Mouse (Mus musculus) frontal cortex, postnatal 36 days (tissue): Measurements from ENCODE around the gene Als2cr12.
"Not testable (repeated sequence)": the region's sequence is repeated elsewhere in the genome, so short reads cannot be mapped to it uniquely, and the experiment has no call there.

Experiments
- DNase-seq, 2 experiments: peaks; one replicate each; pipeline ENCODE4 v3.0.0; 2022; ENCODE audit warnings: low spot score in 2 of 2

The Als2cr12 gene

DNA sequence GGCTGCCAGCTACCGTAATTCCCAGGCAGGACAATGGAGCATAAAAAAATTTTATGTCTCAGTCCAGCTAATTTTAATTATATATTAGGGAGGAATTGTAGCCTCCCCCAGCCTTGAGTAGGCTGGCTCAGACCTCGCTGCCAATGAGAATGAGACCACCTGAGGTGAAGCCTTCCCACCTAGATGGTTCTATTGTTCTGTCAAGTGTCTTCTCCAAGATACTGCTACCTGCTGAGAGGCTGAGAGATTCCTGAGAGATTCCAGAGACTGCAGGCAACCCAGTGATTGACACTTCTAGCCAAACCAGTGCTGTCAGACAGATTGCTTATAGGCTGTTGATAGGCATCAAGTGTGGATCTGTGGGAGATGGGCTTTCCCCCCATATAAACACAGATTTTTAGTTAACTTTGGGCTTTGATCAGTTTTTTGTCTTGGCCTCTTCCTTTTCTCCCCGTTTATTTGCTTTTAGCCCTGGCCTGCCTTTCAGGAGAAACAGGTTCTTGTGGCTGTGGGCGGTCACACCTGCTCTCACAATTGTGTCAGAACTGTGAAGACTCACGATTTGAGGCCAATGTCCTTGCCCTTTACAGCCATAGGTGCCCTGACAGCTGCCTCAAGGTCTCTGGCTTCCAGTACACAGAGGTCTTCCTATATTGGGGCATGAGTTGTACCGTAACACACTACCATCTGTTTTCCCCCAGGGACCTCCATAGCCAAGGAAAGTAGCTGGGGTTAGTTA, 5.6 kb downstream of the Als2cr12 start:
- no peak for DNase-seq

DNA sequence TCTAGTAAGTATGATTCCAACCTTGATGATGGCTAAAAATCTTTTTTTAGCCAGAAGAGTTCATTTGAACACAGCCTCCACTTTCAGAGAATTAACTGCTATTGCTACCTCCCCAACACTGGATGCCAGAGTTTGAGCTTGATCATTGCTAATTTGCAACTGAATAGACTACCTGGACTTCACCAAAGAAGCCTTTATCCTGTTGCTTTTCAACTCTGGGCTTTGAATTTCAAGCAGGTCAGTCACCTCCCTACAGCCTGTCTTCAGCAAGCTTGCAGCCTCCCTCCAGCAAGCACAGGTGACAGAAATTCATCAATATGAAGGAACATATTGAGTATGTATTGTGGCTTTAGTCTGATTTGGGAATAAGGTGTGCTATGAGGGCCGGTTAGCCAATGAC, 6.4 kb downstream of the Als2cr12 start:
- DNase-seq = no peak

DNA sequence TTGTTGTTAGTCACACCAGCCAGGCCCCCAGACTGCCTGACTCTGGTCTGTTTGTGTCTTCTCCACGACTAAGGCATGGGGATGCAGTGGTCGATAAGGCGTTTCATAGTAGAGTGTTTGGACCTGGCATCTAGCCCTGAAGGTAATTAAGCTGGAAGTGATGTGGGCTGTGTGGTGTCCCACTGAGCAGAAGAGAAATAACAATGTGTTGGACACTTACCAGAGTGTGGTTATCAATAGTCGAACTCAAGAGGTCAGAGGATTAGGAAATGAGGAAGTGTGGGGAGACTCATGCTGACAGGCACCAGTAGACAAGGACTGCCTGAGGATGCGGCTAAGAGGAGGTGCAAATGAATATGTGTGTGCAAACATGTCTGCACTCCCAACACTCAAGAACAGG, 17.4 kb downstream of the Als2cr12 start:
- DNase-seq = not testable (repeated sequence)

DNA sequence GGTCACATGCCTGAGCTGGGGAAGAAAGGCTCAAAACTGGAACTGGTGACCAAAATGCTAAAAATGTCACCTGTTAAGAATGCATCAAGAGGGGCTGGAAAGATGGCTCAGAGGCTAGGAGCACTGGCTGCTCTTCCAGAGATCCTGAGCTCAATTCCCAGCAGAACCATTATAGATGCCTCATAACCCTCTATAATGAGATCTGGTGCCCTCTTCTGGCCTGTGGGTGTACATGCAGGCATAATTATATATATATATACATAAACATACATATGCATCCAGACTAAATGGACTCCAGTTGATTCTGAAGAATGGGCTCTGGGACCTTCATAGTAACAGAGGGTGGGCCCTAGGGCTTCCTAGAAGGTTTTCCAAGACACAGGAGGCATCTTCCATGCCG, 18.2 kb downstream of the Als2cr12 start:
- peak in 1 of 2 experiments; percentile 35 for DNase-seq

DNA sequence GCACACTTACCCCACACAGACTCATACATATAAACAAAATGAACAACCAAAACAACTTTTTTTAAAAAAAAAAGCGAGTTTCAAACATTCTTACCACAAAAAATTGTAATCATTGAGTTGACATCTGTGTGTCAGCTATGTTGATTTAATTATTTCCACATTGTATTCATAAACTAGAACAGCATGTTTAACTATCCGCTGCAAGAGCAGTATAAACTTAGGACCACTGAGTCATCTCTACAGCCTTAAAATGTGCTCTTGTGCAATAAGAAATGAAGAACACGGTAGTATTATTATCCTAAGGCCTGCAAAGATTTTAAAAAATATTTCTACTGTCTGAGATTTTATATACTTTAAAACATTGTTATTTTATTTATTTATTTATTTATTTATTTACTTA, 20.8 kb downstream of the Als2cr12 start:
- DNase-seq = no peak

DNA sequence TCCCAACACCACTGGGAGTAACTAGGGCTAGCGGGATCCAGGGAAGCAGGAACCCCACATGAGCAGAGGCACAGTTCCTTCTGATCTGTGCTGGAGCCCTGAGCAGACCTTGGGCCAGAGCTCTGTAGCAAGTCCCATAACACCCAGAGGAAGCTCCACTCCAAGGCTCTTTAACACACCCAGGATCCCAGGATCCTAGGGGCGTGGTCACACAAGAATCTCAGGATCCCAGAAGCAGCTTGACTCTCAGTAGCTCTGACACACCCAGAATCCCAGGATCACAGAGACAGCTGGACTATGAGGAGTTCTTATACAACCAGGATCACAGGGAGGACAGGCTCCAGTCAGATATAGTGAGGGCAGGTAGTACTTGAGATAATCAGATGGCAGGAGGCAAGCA, 23.7 kb downstream of the Als2cr12 start:
- DNase-seq = no peak

DNA sequence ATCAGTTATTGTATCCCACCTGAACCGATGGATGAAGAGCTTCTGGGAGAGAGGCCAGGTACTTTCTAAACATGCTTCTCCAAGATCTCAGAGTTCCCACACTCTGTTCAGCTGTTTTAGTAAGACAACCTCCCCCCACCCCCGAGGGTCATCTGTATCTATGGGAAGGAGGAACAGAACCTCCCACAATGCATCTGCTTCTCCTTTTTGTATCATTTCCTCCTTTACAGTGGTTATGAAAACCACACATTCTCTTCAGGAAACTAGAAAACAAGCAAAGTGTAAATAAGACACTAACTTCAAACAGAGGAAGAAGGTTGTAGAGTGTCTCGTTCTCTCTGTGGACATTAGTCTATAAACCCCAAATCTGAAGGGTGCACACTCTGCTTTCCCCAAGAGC, 26.2 kb downstream of the Als2cr12 start:
- not testable (repeated sequence) for DNase-seq

DNA sequence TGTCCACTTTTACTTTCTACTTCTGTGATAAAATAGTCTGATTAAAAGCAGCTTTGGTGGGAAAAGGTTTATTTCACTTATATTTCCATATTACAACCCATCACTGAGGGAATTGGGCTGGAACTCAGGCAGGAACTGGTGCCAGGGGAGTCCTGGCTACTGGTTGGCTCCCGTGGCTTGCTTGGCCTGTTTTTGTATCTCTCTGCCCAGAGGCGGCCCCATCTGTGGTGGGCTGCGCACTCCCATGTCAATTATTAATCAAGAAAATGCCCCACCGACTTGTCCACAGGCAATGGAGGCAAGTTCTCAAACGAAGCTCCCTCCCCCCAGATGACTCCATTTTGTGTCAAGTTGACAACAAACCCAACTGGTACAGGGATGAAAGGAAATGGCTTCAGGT, 27.6 kb downstream of the Als2cr12 start:
- DNase-seq = no peak

DNA sequence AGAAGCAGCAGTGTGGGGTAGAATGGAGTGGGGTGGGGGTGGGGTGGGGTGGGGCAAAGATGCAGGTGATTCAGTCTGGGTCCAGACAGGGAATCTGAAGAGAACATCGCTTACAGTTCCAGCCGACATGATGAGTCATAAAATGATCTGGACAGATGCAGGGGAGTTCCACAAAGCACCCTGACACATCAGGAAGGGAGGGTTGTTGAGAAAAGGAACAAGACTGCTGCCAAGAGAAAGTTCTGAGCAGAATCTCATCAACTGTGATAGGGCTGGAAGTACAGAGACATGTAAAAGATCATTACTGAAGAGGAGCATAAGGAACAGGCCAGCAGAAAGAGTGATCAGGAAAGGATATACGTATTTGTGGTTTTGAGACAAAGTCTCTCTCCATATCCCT, 32.4 kb downstream of the Als2cr12 start:
- not testable (repeated sequence) for DNase-seq

DNA sequence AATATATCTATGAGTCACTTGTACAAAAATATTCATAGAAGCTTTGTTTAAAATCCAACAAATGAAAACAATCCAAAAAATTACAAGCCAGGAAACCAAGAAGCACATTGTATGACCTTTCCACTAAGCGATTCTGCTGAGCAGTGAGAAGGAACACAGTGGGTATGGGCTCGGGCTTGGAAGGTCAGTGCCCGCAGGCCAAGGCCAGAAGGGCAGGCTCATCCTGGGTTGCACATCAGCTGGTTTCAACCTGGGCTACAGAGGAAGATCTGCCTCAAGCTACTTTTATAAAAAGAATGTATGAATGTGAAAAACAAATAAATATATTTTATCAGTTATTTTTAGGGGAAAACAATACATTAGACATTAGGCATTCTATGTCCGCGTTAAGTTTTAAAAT, 33.1 kb downstream of the Als2cr12 start:
- not testable (repeated sequence) for DNase-seq

DNA sequence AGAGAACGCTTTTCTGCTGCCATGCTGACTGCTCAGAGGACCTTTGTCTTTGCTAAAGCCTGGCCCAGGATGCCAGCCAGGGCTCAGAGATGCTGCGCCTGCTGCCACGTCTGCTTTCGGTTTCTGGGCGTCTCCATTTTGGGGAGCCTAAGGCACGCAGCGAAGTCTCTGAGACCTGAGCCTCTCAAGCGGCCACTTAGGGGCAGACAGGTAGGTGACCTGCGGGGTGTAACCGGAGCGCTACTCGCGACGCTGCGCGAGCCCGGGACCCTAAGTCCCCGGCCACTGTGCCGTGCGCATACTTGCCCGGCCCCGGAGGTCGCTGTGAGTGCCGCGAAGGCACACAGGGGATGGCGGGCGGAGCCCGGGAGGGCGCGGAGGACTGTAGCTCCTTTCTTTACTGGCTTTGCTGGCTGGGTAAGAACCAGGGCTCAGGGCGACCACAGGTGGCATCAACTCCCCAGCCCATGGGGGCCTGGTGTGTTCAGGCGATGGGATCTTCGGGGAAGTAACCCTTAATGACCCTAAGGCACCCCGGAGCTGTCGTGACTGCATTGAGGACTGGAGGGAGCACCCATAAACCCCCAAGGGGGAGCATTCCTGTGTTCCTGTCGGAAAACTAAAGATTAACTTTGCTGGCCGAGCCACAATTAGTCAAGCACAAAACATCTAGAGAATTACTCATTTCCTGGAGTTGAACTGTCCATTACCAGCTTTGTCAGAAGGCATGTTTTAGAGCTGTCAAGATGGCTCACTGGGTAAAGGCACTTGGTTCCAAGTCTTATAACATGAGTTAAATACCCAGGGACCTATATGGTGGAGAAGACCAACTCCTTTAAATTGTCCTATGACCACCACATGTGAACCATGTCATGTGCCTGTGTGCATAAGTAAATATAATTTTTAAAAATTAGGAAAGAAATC, 43.0 kb downstream of the Als2cr12 start:
- peak; percentile 33 to 47 for DNase-seq

DNA sequence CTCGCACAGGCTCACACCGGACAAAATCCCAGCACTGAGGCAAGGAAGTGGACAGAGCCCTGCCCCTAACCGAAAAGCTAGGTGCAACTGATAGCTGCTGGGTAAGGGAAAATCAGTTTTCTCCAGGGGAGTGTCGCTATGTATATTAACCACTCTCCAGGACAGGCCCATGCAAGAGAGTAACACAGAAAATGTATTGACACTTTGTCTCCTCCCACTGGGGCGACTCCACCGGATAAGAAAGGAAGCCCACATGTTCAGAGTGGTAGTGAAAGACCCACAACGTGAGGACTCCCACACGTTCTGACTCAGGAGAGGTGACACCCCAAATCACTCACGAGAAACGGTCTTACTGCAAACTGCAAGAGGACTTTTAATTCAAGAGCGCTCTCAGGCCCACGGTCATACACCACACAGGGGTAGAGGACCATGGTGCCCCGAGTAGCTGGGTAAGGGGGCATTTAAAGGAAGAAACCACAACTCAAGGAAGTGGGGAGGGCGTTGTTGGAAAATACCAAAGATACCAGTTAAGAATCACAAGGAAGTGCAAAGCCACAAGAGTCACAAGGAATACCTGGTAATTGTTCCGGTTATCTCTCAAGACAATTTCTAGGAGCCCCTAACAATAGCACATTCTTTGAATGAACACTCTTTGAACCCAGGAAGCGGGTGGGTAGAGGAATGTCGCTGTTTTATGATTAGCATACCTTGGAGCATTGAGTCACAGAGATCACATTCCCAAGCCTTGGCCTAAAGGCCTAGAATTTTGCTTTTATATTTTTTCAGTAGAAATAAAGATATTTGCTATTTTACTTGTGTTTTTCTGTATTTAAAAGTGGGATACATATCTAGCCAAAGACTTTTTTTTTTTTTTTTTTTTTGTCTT, 44.0 kb downstream of the Als2cr12 start:
- DNase-seq = not testable (repeated sequence)

DNA sequence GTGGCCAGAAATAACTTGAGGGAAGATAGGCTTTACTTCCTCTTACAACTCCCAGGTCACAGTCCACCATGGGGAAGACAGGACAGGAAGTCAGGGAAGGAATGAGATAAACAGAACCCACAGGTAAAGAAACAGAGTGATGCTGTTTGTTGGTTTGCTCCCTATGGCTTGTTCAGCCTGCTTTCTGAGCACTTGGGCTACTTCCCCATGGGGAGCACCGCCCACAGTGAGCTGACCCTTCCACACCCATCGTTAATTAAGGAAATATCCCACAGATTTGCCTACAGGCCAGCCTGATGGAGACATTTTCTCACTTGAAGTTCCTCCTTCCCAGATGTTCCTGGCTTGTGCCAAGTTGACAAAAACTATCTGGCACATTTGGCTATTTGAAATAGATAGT, 66.9 kb downstream of the Als2cr12 start:
- not testable (repeated sequence) for DNase-seq

DNA sequence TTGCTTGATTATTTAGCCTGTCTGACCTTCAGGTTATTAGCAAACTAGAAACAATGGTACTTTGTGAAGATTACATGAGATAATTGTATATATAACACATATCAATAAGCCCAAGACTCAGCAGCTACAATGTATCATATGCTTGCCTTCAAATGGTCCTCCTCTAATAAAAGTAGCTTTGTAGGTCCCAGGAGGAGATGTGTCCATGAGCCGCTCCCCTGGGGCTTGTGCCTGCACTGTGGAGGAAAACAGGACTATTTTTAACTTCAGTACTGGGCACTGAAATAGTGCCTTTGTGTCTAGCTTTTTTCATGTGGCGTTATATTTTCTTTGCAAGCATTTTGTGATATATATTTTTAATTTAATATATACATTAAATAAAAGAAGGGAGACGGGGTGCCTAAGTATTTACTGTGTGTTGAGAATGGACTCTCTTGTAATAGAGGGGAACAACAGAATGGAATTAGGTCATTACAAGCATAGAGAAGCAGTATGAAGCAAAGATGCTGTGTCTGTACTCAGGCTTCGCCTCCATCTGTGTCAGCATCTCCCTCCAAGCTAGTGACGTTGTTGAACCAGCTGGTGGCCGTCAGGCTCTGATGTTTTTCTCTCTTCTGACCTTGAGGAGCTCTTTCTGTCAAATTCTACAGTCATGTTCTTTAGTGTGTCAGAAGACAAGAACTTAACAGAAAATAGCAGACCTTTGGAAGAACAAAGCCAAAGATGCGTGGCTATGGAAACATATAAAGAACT, 73.6 kb downstream of the Als2cr12 start:
- DNase-seq = peak; percentile 12 to 24

DNA sequence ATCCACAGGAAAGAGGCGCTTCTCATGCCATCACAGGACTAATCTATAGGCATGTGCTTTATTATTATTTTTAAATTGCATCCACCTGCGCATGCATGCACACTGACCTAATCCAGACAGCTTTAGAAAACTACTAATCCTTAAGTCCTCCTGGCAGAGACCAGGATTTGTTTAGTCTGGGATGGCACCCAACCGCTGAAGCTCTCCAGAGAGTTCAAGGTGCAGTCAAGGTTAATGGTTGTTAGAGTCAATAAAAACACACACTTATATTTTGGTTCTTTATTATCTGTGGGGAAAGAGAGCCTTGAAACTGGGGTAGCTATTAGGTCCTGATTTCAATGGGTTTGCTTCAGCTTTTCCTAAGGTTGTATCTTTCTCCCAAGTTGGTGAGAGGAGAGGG, 74.5 kb downstream of the Als2cr12 start:
- DNase-seq = no peak

DNA sequence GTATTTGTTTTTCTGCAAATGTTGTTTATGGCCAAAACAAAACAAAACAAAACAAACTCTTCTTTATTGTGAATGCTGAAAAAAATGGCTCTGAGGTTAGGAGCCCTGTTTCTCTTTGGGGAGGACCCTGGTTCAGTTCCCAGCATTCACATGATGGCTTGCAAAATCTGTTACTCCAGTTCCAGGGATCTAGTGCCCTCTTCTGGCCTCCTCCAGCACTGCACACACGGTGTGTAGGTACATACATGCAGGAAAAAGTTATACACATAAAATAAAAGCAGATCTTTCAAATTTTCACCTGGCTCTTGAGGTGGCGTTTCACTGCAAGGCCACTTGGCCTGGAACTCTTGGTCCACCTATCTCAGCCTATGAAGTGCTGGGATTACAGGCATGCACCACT, 77.0 kb downstream of the Als2cr12 start:
- DNase-seq = no peak

DNA sequence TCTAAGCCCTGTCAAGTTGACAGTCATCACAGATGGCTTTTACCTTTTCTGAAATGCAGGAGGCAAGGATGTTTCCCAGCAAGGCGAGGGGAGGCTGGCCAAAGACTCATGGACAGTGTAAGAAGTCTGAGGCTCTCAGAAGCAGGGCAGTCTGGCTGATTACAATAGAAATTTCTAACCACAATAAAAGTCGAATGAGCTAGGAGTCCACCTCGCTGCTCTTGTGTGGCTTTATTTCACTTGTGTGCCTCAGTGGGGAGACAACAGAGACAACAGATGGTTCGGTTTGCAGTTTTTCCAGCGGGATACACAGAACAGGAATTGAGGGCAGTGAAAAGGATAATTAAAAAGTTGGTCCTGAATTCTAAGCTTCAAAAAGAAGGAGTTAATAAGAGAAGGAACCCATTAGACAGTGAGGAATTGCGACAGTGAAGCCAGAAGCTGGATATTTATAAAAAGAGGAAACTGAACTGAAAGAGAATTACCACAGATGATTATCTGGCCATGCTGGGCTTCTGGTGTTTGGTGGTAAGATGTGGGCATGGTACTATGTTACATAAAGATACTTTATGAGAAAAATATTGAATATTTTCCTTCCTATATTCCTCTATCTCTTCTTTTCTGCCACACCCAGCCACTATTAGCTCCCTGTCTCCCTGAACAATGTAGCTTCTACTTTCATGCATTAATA, 77.7 kb downstream of the Als2cr12 start:
- no peak for DNase-seq

DNA sequence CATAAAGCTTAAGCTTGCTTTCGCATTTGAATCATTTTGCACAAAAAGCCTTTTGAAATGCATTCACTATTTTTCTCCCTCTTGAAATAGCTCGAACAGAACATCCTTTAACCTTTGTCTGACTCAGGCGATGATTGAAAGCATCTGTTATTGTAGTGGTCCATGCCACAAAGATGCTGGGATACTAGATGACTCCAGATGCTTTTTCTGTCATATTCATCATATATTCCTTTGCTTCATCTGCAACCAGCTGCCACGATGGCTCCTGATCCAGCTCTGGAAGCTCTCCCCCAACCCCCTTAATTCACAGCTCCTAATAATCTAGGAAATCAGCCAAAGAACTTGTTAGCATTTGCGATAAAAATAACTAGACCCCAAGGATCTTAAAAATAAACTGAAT, 78.7 kb downstream of the Als2cr12 start:
- DNase-seq = no peak

DNA sequence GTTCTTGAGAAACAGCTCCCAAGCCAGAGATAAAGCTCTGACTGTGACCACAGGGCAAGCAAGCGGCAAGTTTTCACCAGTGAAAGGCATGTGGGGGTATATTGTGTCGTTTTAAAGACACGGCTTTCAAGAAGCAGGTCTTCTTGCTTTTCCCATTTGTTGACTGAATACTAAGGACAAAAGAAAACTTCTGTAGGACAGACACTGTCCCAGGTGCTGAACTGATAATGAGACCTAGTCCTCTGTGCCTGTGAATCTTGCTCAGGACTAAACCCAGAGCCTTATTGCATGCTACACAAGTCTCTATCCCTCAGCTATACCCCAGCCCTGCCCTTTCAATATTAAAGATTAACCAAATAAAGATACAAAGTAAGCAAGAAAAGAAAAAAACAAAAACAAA, 79.6 kb downstream of the Als2cr12 start:
- no peak for DNase-seq

DNA sequence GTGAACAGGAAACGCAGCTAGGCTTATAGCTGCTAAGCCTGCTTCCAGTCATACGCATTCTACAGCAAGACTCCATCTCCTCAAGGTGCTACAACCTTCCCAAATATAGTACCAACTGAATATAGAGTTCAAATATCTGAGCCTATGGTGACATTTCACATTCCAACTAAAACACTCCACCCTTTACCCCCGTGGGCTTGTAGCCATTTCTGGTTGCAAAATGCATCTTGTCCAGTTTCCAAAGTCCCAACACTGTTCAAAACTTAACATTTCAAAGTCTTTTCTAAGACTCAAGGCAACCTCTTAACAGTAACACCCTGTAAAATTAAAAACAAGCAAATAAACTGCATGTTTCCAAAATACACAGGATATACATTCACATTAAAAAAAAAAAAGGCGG, 80.6 kb downstream of the Als2cr12 start:
- no peak for DNase-seq

DNA sequence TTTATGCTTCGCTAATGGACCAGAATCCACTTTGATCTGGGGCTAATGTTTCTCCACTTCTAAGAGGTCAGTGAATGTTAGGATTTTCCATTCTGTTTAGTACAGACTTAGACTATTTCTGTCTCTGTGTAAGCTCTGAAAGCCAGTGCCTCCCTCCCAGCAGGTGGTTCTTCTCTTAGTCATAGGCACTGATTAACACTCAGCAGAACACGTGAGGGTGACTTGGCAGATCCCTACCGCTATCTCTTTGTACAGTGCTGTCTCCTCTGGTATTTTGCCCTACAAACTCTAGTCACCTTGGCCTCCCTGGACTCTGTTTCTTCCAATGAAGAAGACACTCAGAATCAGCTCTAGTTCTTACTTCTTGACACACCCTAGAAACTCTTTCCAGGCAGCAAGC, 81.4 kb downstream of the Als2cr12 start:
- peak; percentile 28 to 71 for DNase-seq
